Mouse (Mus musculus) gastrocnemius, adult 2 months (tissue): ENCODE measurements at regions not wholly inside any gene's neighbourhood (a gene's known extent, or its start where the extent isn't known, plus 50 kb on each side); places are given as distances from the start of the nearest gene placed in this dataset.
"Not testable (repeated sequence)": the region's sequence is repeated elsewhere in the genome, so short reads cannot be mapped to it uniquely, and the experiment has no call there.

Experiments used
- DNase-seq: peaks from one replicate; pipeline ENCODE4 v3.0.0; 2022
- H3K27ac ChIP-seq: fragments of 200-600 bp; 2 replicates; pipeline ENCODE4 v1.8.1; 2022; ENCODE audit warnings: mild to moderate bottlenecking
- H3K4me3 ChIP-seq: fragments of 200-600 bp; 2 replicates; pipeline ENCODE4 v1.8.1; 2022; ENCODE audit warnings: mild to moderate bottlenecking, moderate library complexity
- CTCF ChIP-seq: fragments of 200-600 bp; IDR thresholded peaks from 2 replicates; pipeline ENCODE4 v1.8.1; 2022; ENCODE audit warnings: antibody characterized with exemption, mild to moderate bottlenecking, moderate library complexity
- intact Hi-C: fragments of 180-260 bp; cut with DNase I; formaldehyde crosslinking; loops from one replicate; pipeline ENCODE4 v1.15.1; 2025

DNA sequence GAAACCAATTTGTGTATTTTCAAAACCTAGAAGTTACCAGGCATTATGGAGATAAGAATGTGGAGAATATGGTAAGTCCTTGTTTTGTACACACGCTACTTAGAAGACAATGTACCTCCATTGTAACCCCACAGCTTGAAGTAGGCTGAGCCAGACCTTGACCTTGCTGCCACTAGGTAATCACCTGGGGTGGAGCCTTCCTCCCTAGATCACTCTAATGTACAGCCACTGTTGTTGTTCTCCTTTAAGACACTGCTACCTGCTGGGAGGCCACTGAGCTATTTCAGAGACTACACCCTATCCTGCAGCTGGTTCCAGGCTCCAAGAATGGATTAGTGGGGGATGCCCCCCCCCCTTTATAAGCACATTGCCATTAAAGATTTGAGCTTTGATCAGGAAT is 273.8 kb upstream of the Pcdh10 start:
- H3K4me3 ChIP-seq: no peak overlapping the region
- TF ChIP-seq CTCF: no peak
- intact Hi-C loops: no loop called here

DNA sequence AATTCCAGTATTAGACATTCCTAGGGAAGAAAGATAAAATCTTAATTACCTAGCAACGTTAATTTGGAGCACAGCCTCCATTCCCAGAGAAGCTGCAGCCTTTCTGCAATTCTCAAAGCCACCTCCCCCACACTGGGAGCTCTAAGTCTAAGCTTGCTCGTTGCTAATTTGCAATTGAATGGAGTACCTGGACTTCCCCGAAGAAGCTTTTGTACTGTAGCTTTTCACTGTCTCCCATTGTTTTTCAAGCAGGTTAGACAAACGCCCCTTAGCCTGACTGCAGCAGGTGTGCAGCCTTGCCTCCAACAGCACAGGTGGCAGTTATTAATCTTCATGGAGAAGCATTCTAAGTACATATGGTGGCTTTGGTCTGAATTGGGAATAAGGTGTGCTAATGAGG is 260.9 kb upstream of the Pcdh10 start:
- not testable (repeated sequence) for H3K27ac ChIP-seq, H3K4me3 ChIP-seq, DNase-seq
- intact Hi-C loops: loop anchor here (10.0 kb wide), 1 partner anchor 768 kb away; no protein-coding TSS in a partner anchor

More for the DNA sequence above, 273.8 kb upstream of the Pcdh10 start:
- DNase-seq: no peak
- H3K27ac ChIP-seq: no peak overlapping the region

DNA sequence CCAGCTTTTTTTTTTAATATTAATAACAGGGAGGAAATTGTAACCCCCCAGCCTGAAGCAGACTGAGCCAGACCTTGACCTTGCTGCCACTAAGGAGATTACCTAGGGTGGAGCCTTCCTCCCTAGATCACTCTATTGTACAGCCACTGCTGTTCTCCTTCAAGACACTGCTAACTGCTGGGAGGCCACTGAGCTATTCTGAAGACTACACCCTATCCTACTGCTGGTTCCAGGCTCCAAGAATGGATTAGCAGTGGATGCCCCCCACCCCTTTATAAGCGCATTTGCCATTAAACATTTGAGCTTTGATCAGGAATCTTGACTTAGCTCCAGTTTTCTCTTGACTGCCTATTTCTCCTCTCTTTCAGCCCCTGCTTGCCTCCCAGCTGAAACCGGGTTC is 260.3 kb upstream of the Pcdh10 start:
- not testable (repeated sequence) for DNase-seq, H3K4me3 ChIP-seq, H3K27ac ChIP-seq
- intact Hi-C loops: loop anchor here (10.0 kb wide), 1 partner anchor 767 kb away; no protein-coding TSS in a partner anchor
